Mouse (Mus musculus) left cerebral cortex, adult 18-20 months (tissue): ENCODE data around the gene Efr3b. TPM values are rescaled to one million over a fixed set of nuclear protein-coding genes. Genes with fewer than 3 reads are reported as not detected.

Experiments used
- DNase-seq, 2 experiments: peaks; one replicate each; pipeline ENCODE4 v3.0.0; 2021 to 2022; ENCODE audit warnings: low spot score in 2 of 2, mixed read lengths in 1 of 2
- long read RNA-seq, 2 experiments: library from polyadenylated mRNA; stranded (forward); transcript quantifications; one replicate each; pipeline ENCODE4 v2.0.0; 2021
- total RNA-seq, 2 experiments: library from RNA; stranded (reverse); gene quantifications; 2 replicates each; pipeline ENCODE4 v1.2.3; 2021

Gene Efr3b
- total RNA-seq = 100 to 1,000 TPM; 110 to 114 TPM
- long read RNA-seq, experiment 1, full-length matches to known transcripts = 8 of 77 reads
- long read RNA-seq, experiment 1, partial matches to known transcripts = 8 of 77 reads
- long read RNA-seq, experiment 1, other reads (novel, unspliced or antisense) = 61 of 77 reads
- long read RNA-seq, experiment 2, full-length matches to known transcripts = 6 of 35 reads
- long read RNA-seq, experiment 2, partial matches to known transcripts = 2 of 35 reads
- long read RNA-seq, experiment 2, other reads (novel, unspliced or antisense) = 27 of 35 reads

- peak; percentile 77 to 88 for DNase-seq
These were observed at the start of gene Efr3b for GRCm38 (mm10) chr12:4038061-4039041. Gene Efr3b, minus strand, starts transcription at chr12:4038915.

- DNase-seq = no peak
These were observed 44.7 kb upstream of the Efr3b start for GRCm38 (mm10) chr12:4083441-4083840.

GRCm38 (mm10) chr12:4082132-4083001 is 43.7 kb upstream of the Efr3b start, which contains the start of gene Dnajc27:
Gene Dnajc27, plus strand, starts transcription at chr12:4082583.
- DNase-seq = peak; percentile 96 to 98

- DNase-seq = peak; percentile 87 to 90
These were observed 41.6 kb upstream of the Efr3b start for GRCm38 (mm10) chr12:4080311-4080710.

GRCm38 (mm10) chr12:4078069-4078468 is 39.4 kb upstream of the Efr3b start:
- DNase-seq = no peak

GRCm38 (mm10) chr12:4076383-4076782 is 37.7 kb upstream of the Efr3b start:
- no peak for DNase-seq

- no peak for DNase-seq
These were observed 36.7 kb upstream of the Efr3b start for GRCm38 (mm10) chr12:4075407-4075806.

GRCm38 (mm10) chr12:4071671-4072070 is 33.0 kb upstream of the Efr3b start:
- DNase-seq = no peak

- no peak for DNase-seq
These were observed 29.8 kb upstream of the Efr3b start for GRCm38 (mm10) chr12:4068551-4068950.

GRCm38 (mm10) chr12:4066681-4067459 is 28.2 kb upstream of the Efr3b start:
- peak; percentile 50 to 71 for DNase-seq

- no peak for DNase-seq
These were observed 27.2 kb upstream of the Efr3b start for GRCm38 (mm10) chr12:4065944-4066343.

GRCm38 (mm10) chr12:4065498-4065897 is 26.8 kb upstream of the Efr3b start:
- no peak for DNase-seq

- no peak for DNase-seq
These were observed 21.0 kb upstream of the Efr3b start for GRCm38 (mm10) chr12:4059683-4060082.

- no peak for DNase-seq
These were observed 19.6 kb upstream of the Efr3b start for GRCm38 (mm10) chr12:4058321-4058720.

GRCm38 (mm10) chr12:4054845-4055244 is 16.1 kb upstream of the Efr3b start:
- no peak for DNase-seq

GRCm38 (mm10) chr12:4053643-4054042 is 14.9 kb upstream of the Efr3b start:
- no peak for DNase-seq

GRCm38 (mm10) chr12:4050861-4051425 is 12.2 kb upstream of the Efr3b start:
- DNase-seq = no peak

GRCm38 (mm10) chr12:4048031-4048430 is 9.3 kb upstream of the Efr3b start:
- no peak for DNase-seq

GRCm38 (mm10) chr12:4045992-4046391 is 7.3 kb upstream of the Efr3b start:
- DNase-seq = no peak

- DNase-seq = no peak
These were observed 3.7 kb upstream of the Efr3b start for GRCm38 (mm10) chr12:4042411-4042810.
